Mouse (Mus musculus): ENCODE results near the gene Hmgb1.

GRCm38 (mm10) chr5:149156886-149157563 lies 27.3 kb downstream of the Hmgb1 start:
- TF ChIP-seq POLR2A (IDR thresholded peaks at IDR 0.05; ENCODE audit: insufficient read depth, low read depth, low read length) (peak; percentile 61; the same call in 1 of the 2 replicates), CTCF (IDR thresholded peaks at IDR 0.05) (no peak)
